ENCODE assay signal across 18 mouse cellular contexts in the genomic region with DNA sequence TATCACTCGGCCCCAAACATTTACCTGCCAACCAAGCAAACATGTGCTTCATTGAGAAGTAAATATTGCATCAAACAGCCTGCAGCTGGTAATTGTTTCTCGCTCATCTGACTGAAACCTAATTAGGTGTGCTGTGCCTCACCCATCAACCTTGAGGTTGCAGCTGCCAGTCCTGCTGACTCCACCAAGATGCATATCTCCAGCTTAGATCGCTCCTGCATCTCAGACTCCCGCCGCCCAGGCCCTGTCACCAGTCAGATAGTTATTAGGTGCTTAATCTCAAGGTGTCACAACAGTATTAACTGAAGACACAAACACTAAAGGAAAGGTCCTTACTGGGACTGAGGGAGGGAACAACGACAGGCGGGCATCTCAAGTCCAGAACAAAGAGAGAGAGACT. TPM values are rescaled to one million over a fixed set of nuclear protein-coding genes. Genes with fewer than 3 reads are reported as not detected.
DNase-seq lines count a peak whose midpoint lies in the region; ATAC-seq and TF ChIP-seq lines count a peak whose summit lies in the region.
"Had no signal": no experiment of that assay in that cellular context is flagged by ENCODE, and none has a peak within 500 bp of the region (broad histone marks: within the 10 kb centered on the region; RNA-seq: fewer than 3 reads in every experiment).

No protein-coding gene starts in this region.

- no peak; the same call in none of the 2 replicates for TF ChIP-seq EP300 in liver, embryonic 14.5 days (IDR thresholded peaks at IDR 0.05; ENCODE audit: low read depth)

- intact Hi-C loops in heart, postnatal 36 days (cut with DNase I): no loop called here

- peak overlapping the region; percentile 53 for H3K27ac ChIP-seq in liver, embryonic 14.5 days
- H3K27ac ChIP-seq: embryonic facial prominence, embryonic 10.5 days; forebrain, embryonic 15.5 days; heart, embryonic 10.5 days; hindbrain, embryonic 14.5 days had no signal

- no peak for TF ChIP-seq CTCF in liver, embryonic 14.5 days (IDR thresholded peaks at IDR 0.05; ENCODE audit: low read depth)

- peak; percentile 67 for ATAC-seq in erythroid progenitor cell, adult 5-6 weeks (replicated peaks; ENCODE audit: low FRiP score, poor library complexity, severe bottlenecking)
- peak; percentile 82 for ATAC-seq in liver, embryonic 14.5 days (ENCODE audit: insufficient read depth)
- ATAC-seq: activated CD4-positive, CD25-positive, alpha-beta regulatory T cell, adult 4 months; forebrain, embryonic 15.5 days; Patski had no signal

- peak; percentile 51 for DNase-seq in MN1 (ENCODE audit: low spot score)
- no peak for DNase-seq in liver, embryonic 14.5 days (ENCODE audit: low read depth in 3 of 3, low spot score in 3 of 3)
- no peak for DNase-seq in layer of hippocampus, postnatal 14 days (ENCODE audit: low spot score in 2 of 2)
- DNase-seq in heart, postnatal 36 days: no peak
- no peak for DNase-seq in kidney, adult 9 months
- DNase-seq: adrenal gland, postnatal 14 days; cerebellum, adult 11-12 months; cerebellum, adult 9-10 months; gastrocnemius, postnatal 10 days; heart, adult 18-20 months had no signal

- no peaks in the 10 kb centered on the region for H3K36me3 ChIP-seq in liver, embryonic 14.5 days (replicated peaks; ENCODE audit: control insufficient read depth, insufficient read depth, low read depth)
- H3K36me3 ChIP-seq: embryonic facial prominence, embryonic 10.5 days; forebrain, embryonic 15.5 days; heart, embryonic 10.5 days had no signal

- WGBS in liver, embryonic 14.5 days (ENCODE audit: insufficient replicate concordance): 45% methylated on average over 7 of the region's 7 CpGs

- H3K4me1 ChIP-seq in liver, embryonic 14.5 days (replicated peaks; ENCODE audit: control insufficient read depth in 2 of 2, insufficient read depth in 2 of 2, low read length in 1 of 2): peaks cover 17 to 18% of the 10 kb centered on the region in 2 experiments
- H3K4me1 ChIP-seq: embryonic facial prominence, embryonic 10.5 days; forebrain, embryonic 15.5 days; heart, embryonic 10.5 days had no signal

- no peaks in the 10 kb centered on the region for H3K27me3 ChIP-seq in liver, embryonic 14.5 days (ENCODE audit: control insufficient read depth, insufficient read depth, low read length)
- H3K27me3 ChIP-seq: forebrain, embryonic 15.5 days; Patski had no signal

- H3K9ac ChIP-seq in liver, embryonic 14.5 days (replicated peaks): peak overlapping the region; percentile 16; the same call in 1 of the 2 replicates
- H3K9ac ChIP-seq: forebrain, embryonic 15.5 days; hindbrain, embryonic 14.5 days had no signal

- H3K4me3 ChIP-seq in liver, embryonic 14.5 days (ENCODE audit: insufficient read depth in 1 of 2, low read depth in 2 of 2, low read length in 2 of 2): no peak overlapping the region
- H3K4me3 ChIP-seq: embryonic facial prominence, embryonic 10.5 days; erythroblast, embryonic 14.5 days; forebrain, embryonic 15.5 days; heart, embryonic 10.5 days had no signal

- peak overlapping the region; percentile 38 for H3K4me2 ChIP-seq in liver, embryonic 14.5 days (ENCODE audit: low read depth)
- H3K4me2 ChIP-seq: forebrain, embryonic 15.5 days; hindbrain, embryonic 14.5 days had no signal

- H3K9me3 ChIP-seq in liver, embryonic 14.5 days (ENCODE audit: control insufficient read depth, low read length): no peaks in the 10 kb centered on the region
- H3K9me3 ChIP-seq: embryonic facial prominence, embryonic 10.5 days; forebrain, embryonic 15.5 days; heart, embryonic 10.5 days had no signal

RNA-seq across cellular contexts. Expression of a gene that starts 14.3 kb away (rescaled TPM):
- total RNA-seq in erythroid progenitor cell, adult 5-6 weeks (2015; ENCODE audit: low replicate concordance): 66.3 and 66.7 TPM in 2 replicates
- 88.6 and 120 TPM in 2 replicates for total RNA-seq in erythroid progenitor cell, adult 5-6 weeks (2017; ENCODE audit: low replicate concordance)
- 15.0 and 16.2 TPM in 2 replicates for polyA plus RNA-seq in liver, embryonic 14.5 days (2012; rRNA removed)
- 10.5 and 12.1 TPM in 2 replicates for polyA plus RNA-seq in liver, embryonic 14.5 days (2014; fragmentation: Nextera tagmentation; extraction: Ambion mirVana)
- 10 to 100 TPM; 70.3 to 73.9 TPM for total RNA-seq in layer of hippocampus, postnatal 14 days (2021)
- total RNA-seq in heart, postnatal 36 days (2021): 1 to 10 TPM; 3.8 to 5.1 TPM

Comparison
In these comparisons a context has a peak if more than half of its experiments do, and no peak if none do; other contexts are left out.
1. RNA of a gene that starts 14.3 kb away (total RNA-seq): 66.3 to 120 TPM in erythroid progenitor cell, adult 5-6 weeks and 70.3 to 73.9 TPM in layer of hippocampus, postnatal 14 days; 3.8 to 5.1 TPM in heart, postnatal 36 days; every median in the first group is over 10 times any median in the second.